Mouse (Mus musculus): ENCODE data around the gene Itgb5. TPM values are rescaled to one million over a fixed set of nuclear protein-coding genes. Genes with fewer than 3 reads are reported as not detected.

Itgb5 gene
- total and polyA plus RNA-seq, 3 experiments = 0.27 to 0.58 TPM; not detected in 1

- no peak overlapping the region for H3K27ac ChIP-seq (ENCODE audit: control insufficient read depth, low read depth, low read length)
- H3K4me1 ChIP-seq (ENCODE audit: control insufficient read depth in 1 of 2, insufficient read depth in 2 of 2, low read length in 2 of 2) = no peaks in the 10 kb centered on the region
- H3K4me3 ChIP-seq (ENCODE audit: control insufficient read depth in 1 of 2, insufficient read depth in 1 of 2, low read depth in 2 of 2, low read length in 2 of 2) = no peak overlapping the region
- no peak overlapping the region for H3K9ac ChIP-seq (ENCODE audit: control insufficient read depth, low read depth, low read length, poor library complexity, severe bottlenecking)
- H3K79me2 ChIP-seq (ENCODE audit: control insufficient read depth, insufficient read depth, low read length, poor library complexity) = no peaks in the 10 kb centered on the region
- no peak for TF ChIP-seq TCF12 (IDR thresholded peaks at IDR 0.05; ENCODE audit: low read depth, low read length)
- no peak for TF ChIP-seq MYB (IDR thresholded peaks at IDR 0.05; ENCODE audit: low read depth, low read length)
- TF ChIP-seq UBTF (IDR thresholded peaks at IDR 0.05; ENCODE audit: borderline replicate concordance, insufficient read depth, low read depth, low read length) = no peak
- TF ChIP-seq USF2 (IDR thresholded peaks at IDR 0.05; ENCODE audit: borderline replicate concordance in 1 of 2, insufficient read depth in 1 of 2, low read depth in 1 of 2, low read length in 2 of 2) = no peak
- TF ChIP-seq GABPA (IDR thresholded peaks at IDR 0.05; ENCODE audit: low read depth, low read length) = no peak
- no peak for TF ChIP-seq BHLHE40 (IDR thresholded peaks at IDR 0.05; ENCODE audit: borderline replicate concordance, low read depth, low read length)
- TF ChIP-seq GATA1 (IDR thresholded peaks at IDR 0.05; ENCODE audit: low read depth, low read length) = no peak
- no peak for TF ChIP-seq MXI1 (IDR thresholded peaks at IDR 0.05; ENCODE audit: low read depth, low read length)
- no peak for TF ChIP-seq TBP (IDR thresholded peaks at IDR 0.05; ENCODE audit: low read depth, low read length)
- TF ChIP-seq POLR2AphosphoS2 (IDR thresholded peaks at IDR 0.05; ENCODE audit: low read length) = no peak
- TF ChIP-seq EP300 (IDR thresholded peaks at IDR 0.05; ENCODE audit: low read depth in 1 of 2, low read length in 2 of 2) = no peak
- TF ChIP-seq CTCF (IDR thresholded peaks at IDR 0.05 in 2 of 3, conservative IDR thresholded peaks at IDR 0.05 in 1 of 3; ENCODE audit: control insufficient read depth in 1 of 3, insufficient read depth in 1 of 3, low read depth in 2 of 3, low read length in 3 of 3, poor library complexity in 1 of 3, severe bottlenecking in 1 of 3) = no peak
- no peak for TF ChIP-seq ETS1 (IDR thresholded peaks at IDR 0.05; ENCODE audit: low read depth, low read length)
- TF ChIP-seq E2F4 (IDR thresholded peaks at IDR 0.05; ENCODE audit: borderline replicate concordance, low read depth, low read length) = no peak
- DNase-seq (ENCODE audit: low read depth, low spot score) = no peak
- H3K27me3 ChIP-seq (ENCODE audit: control insufficient read depth in 1 of 2, insufficient read depth in 2 of 2, low read length in 2 of 2) = peaks cover 0 to 3% of the 10 kb centered on the region in 2 experiments; a peak in 2 of 4 replicates
- no peaks in the 10 kb centered on the region for H3K36me3 ChIP-seq (ENCODE audit: control insufficient read depth in 1 of 2, insufficient read depth in 2 of 2, low read length in 2 of 2)
- no peaks in the 10 kb centered on the region for H3K9me3 ChIP-seq (replicated peaks; ENCODE audit: insufficient read depth, low read length)
Measured at GRCm38 (mm10) chr16:33832057-33832456, 2.6 kb downstream of the Itgb5 start.

- Histone ChIP-seq H3K9ac (ENCODE audit: control insufficient read depth, low read depth, low read length, poor library complexity, severe bottlenecking) (no peak overlapping the region), H3K27me3 (ENCODE audit: control insufficient read depth in 1 of 2, insufficient read depth in 2 of 2, low read length in 2 of 2) (peaks cover 0 to 3% of the 10 kb centered on the region in 2 experiments; a peak in 3 of 4 replicates), H3K9me3 (replicated peaks; ENCODE audit: insufficient read depth, low read length) (no peaks in the 10 kb centered on the region), H3K4me3 (ENCODE audit: control insufficient read depth in 1 of 2, insufficient read depth in 1 of 2, low read depth in 2 of 2, low read length in 2 of 2) (no peak overlapping the region), H3K79me2 (ENCODE audit: control insufficient read depth, insufficient read depth, low read length, poor library complexity) (no peaks in the 10 kb centered on the region), H3K4me1 (ENCODE audit: control insufficient read depth in 1 of 2, insufficient read depth in 2 of 2, low read length in 2 of 2) (no peaks in the 10 kb centered on the region), H3K36me3 (ENCODE audit: control insufficient read depth in 1 of 2, insufficient read depth in 2 of 2, low read length in 2 of 2) (no peaks in the 10 kb centered on the region), H3K27ac (ENCODE audit: control insufficient read depth, low read depth, low read length) (no peak overlapping the region)
- no peak for DNase-seq (ENCODE audit: low read depth, low spot score)
- TF ChIP-seq BHLHE40 (IDR thresholded peaks at IDR 0.05; ENCODE audit: borderline replicate concordance, low read depth, low read length) (no peak), EP300 (IDR thresholded peaks at IDR 0.05; ENCODE audit: low read depth in 1 of 2, low read length in 2 of 2) (no peak), CHD2 (IDR thresholded peaks at IDR 0.05; ENCODE audit: low read length) (no peak), GATA1 (IDR thresholded peaks at IDR 0.05; ENCODE audit: low read depth, low read length) (no peak)
Measured at GRCm38 (mm10) chr16:33832728-33833428, 3.4 kb downstream of the Itgb5 start.
